Mouse (Mus musculus) small intestine, adult 2 months (tissue): Measurements from ENCODE around the gene Apbb2. TPM values are rescaled to one million over a fixed set of nuclear protein-coding genes. Genes with fewer than 3 reads are reported as not detected.

ENCODE experiments used
- H3K27ac ChIP-seq: fragments of 200-500 bp; 2 replicates; pipeline ENCODE4 v1.5.1; 2012; ENCODE audit warnings: low read depth, low read length, control low read depth, inconsistent platforms; ENCODE audit not compliant: insufficient read depth
- H3K27me3 ChIP-seq: fragments of 200-500 bp; 2 replicates; pipeline ENCODE4 v1.6.1; 2012; ENCODE audit warnings: mild to moderate bottlenecking, moderate library complexity, low read length, inconsistent platforms; ENCODE audit not compliant: control insufficient read depth, insufficient read depth
- H3K36me3 ChIP-seq: fragments of 200-500 bp; 2 replicates; pipeline ENCODE4 v1.6.1; 2012; ENCODE audit warnings: mild to moderate bottlenecking, low read length, control low read depth, inconsistent platforms; ENCODE audit not compliant: control insufficient read depth, insufficient read depth
- H3K4me1 ChIP-seq: fragments of 200-500 bp; 2 replicates; pipeline ENCODE4 v1.6.1; 2012; ENCODE audit warnings: low read length, inconsistent platforms, mixed read lengths; ENCODE audit not compliant: control insufficient read depth, insufficient read depth, insufficient read length
- H3K4me3 ChIP-seq: fragments of 200-500 bp; 2 replicates; pipeline ENCODE4 v1.5.1; 2012; ENCODE audit warnings: low read depth, mild to moderate bottlenecking, control low read depth, inconsistent platforms, low read length, moderate library complexity
- CTCF ChIP-seq: fragments of 200-500 bp; IDR thresholded peaks from 2 replicates; pipeline ENCODE4 v1.5.1; 2012; ENCODE audit warnings: low read depth, mild to moderate bottlenecking, control low read depth, inconsistent platforms, low read length, moderate library complexity, mixed read lengths; ENCODE audit not compliant: insufficient replicate concordance, insufficient read length; ENCODE audit errors: extremely low read depth
- POLR2A ChIP-seq: fragments of 200-500 bp; IDR thresholded peaks from 2 replicates; pipeline ENCODE4 v1.6.1; 2012; ENCODE audit warnings: low read depth, mild to moderate bottlenecking, control low read depth, inconsistent platforms, low read length, moderate library complexity
- WGBS: fragments of 180-500 bp; shearing (Covaris S2); methylation state at CpG from one replicate; pipeline ENCODE4 v1.1.7; 2018; 5-methylcytosine and 5-hydroxymethylcytosine counted together
- polyA plus RNA-seq: library from polyadenylated mRNA; depleted of rRNA; stranded (reverse); fragments of >200 nt; gene quantifications from 2 replicates; pipeline ENCODE4 v1.2.3, GENCODE M21; 2012

Gene Apbb2
- polyA plus RNA-seq, 1 experiment: 8.3 TPM

- no peaks in the 10 kb centered on the region for H3K36me3 ChIP-seq
- H3K27ac ChIP-seq: no peak overlapping the region
- H3K4me3 ChIP-seq: no peak overlapping the region
- 61% methylated on average over 14 of the region's 14 CpGs for WGBS
- H3K27me3 ChIP-seq: no peaks in the 10 kb centered on the region
- TF ChIP-seq POLR2A (no peak), CTCF (no peak)
- no peaks in the 10 kb centered on the region for H3K4me1 ChIP-seq
Measured at GRCm38 (mm10) chr5:66518411-66519006, 100.1 kb downstream of the Apbb2 start.

- WGBS: 90% methylated on average over 6 of the region's 6 CpGs
- Histone ChIP-seq H3K4me1 (no peaks in the 10 kb centered on the region), H3K27ac (no peak overlapping the region), H3K27me3 (no peaks in the 10 kb centered on the region), H3K36me3 (no peaks in the 10 kb centered on the region), H3K4me3 (no peak overlapping the region)
- TF ChIP-seq CTCF (no peak), POLR2A (no peak)
Measured at GRCm38 (mm10) chr5:66517503-66517902, 101.1 kb downstream of the Apbb2 start.

GRCm38 (mm10) chr5:66516311-66516710, 102.3 kb downstream of the Apbb2 start:
- TF ChIP-seq CTCF: no peak
- TF ChIP-seq POLR2A: no peak
- no peaks in the 10 kb centered on the region for H3K4me1 ChIP-seq
- H3K36me3 ChIP-seq: no peaks in the 10 kb centered on the region
- WGBS: 92% methylated on average over 8 of the region's 8 CpGs
- no peaks in the 10 kb centered on the region for H3K27me3 ChIP-seq
- no peak overlapping the region for H3K27ac ChIP-seq
- no peak overlapping the region for H3K4me3 ChIP-seq

GRCm38 (mm10) chr5:66515271-66515670, 103.3 kb downstream of the Apbb2 start:
- H3K4me3 ChIP-seq: no peak overlapping the region
- no peaks in the 10 kb centered on the region for H3K4me1 ChIP-seq
- no peaks in the 10 kb centered on the region for H3K36me3 ChIP-seq
- no peaks in the 10 kb centered on the region for H3K27me3 ChIP-seq
- H3K27ac ChIP-seq: no peak overlapping the region
- no peak for TF ChIP-seq POLR2A
- 84% methylated on average over 10 of the region's 10 CpGs for WGBS

DNA sequence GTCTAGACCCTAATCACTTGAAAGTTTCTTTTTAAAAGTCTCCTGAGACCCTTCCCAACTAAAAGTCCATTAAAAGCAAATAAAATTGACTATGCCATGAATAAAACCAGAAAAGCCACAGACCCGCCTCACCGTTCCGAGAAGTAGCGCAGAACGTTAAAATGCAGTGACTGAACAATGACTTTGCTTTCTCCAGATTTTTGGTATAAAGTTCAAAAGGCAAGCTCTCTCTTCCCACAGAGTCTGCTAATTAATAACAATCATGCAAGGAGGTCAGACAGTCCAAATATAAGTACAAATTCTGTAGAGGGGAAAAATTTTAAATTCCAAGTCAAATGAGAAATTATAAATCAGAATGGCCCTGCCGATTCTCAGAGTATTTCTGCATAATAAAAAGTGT, 103.9 kb downstream of the Apbb2 start:
- TF ChIP-seq POLR2A (no peak), CTCF (no peak)
- Histone ChIP-seq H3K27ac (no peak overlapping the region), H3K4me3 (no peak overlapping the region), H3K36me3 (no peaks in the 10 kb centered on the region), H3K4me1 (no peaks in the 10 kb centered on the region), H3K27me3 (no peaks in the 10 kb centered on the region)
- WGBS: 95% methylated on average over 6 of the region's 6 CpGs

DNA sequence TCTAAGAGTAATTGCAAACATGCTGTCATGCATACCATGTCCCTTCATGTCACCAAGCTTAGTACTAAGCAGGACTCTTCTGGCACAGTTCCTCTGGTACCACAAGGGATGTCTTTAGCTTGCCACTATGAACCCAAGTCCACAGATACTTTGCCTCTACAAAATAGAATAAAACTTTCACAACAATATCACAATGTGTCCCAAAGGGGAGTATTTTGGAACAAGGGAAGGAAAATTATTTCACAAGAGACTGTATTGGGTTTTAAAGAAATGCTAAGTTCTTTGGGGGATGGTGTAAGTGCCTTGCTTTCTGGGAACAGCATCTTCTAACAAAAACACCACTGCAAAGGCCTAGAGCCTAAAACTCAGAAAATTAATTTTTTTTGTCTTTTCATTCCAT, 105.2 kb downstream of the Apbb2 start:
- TF ChIP-seq CTCF: no peak
- TF ChIP-seq POLR2A: no peak
- Histone ChIP-seq H3K4me1 (no peaks in the 10 kb centered on the region), H3K27me3 (no peaks in the 10 kb centered on the region), H3K36me3 (no peaks in the 10 kb centered on the region), H3K27ac (no peak overlapping the region), H3K4me3 (no peak overlapping the region)

DNA sequence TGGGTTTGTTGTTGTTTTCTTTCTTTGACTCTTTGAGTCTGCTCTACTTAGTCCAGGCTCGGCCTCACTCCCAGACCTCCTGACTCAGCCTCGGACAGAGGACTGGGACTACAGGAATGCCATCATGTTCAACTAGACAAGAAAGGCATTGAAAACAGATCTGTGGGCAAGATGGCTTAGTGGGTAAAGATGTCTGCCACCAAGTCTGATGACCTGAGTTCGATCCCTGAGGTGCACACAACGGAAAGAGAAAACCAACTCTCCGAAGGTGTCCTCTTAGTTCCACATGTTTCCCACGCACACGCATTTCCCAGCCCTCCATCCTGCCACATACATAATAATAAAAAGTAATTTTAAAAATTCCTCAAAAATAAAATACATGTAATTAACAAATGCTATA, 106.1 kb downstream of the Apbb2 start:
- no peaks in the 10 kb centered on the region for H3K4me1 ChIP-seq
- TF ChIP-seq CTCF (no peak), POLR2A (no peak)
- H3K27ac ChIP-seq: no peak overlapping the region
- no peaks in the 10 kb centered on the region for H3K27me3 ChIP-seq
- H3K4me3 ChIP-seq: no peak overlapping the region
- WGBS: 92% methylated on average over 7 of the region's 7 CpGs
- no peaks in the 10 kb centered on the region for H3K36me3 ChIP-seq

GRCm38 (mm10) chr5:66510716-66511115, 107.9 kb downstream of the Apbb2 start:
- no peaks in the 10 kb centered on the region for H3K27me3 ChIP-seq
- H3K4me3 ChIP-seq: no peak overlapping the region
- no peak for TF ChIP-seq POLR2A
- TF ChIP-seq CTCF: no peak
- no peaks in the 10 kb centered on the region for H3K4me1 ChIP-seq
- 80% methylated on average over 7 of the region's 7 CpGs for WGBS
- H3K27ac ChIP-seq: no peak overlapping the region
- H3K36me3 ChIP-seq: no peaks in the 10 kb centered on the region
